Mouse (Mus musculus) embryonic facial prominence, embryonic 11.5 days (tissue): ENCODE measurements around the gene Lpcat4. TPM values are rescaled to one million over a fixed set of nuclear protein-coding genes. Genes with fewer than 3 reads are reported as not detected.

ENCODE experiments used
- ATAC-seq: fragments of 200-750 bp; cut with Nextera tagmentation; replicated peaks from 2 replicates; pipeline ENCODE4 v1.8.0; 2017; ENCODE audit warnings: low read depth; ENCODE audit not compliant: insufficient number of reproducible peaks, low FRiP score, low TSS enrichment
- DNase-seq: peaks from one replicate; pipeline ENCODE4 v3.0.0-alpha.2; 2015; ENCODE audit warnings: low spot score
- H3K27ac ChIP-seq: fragments of 300-500 bp; sonication (generic); replicated peaks from 2 replicates; pipeline ENCODE4 v1.5.1; 2014; ENCODE audit warnings: mild to moderate bottlenecking, low read depth, low read length, control low read depth
- H3K27me3 ChIP-seq: fragments of 300-500 bp; sonication (generic); 2 replicates; pipeline ENCODE4 v1.6.1; 2014; ENCODE audit warnings: mild to moderate bottlenecking, low read length, moderate library complexity, mixed read lengths; ENCODE audit not compliant: control insufficient read depth, insufficient read depth
- H3K36me3 ChIP-seq: fragments of 300-500 bp; sonication (generic); replicated peaks from 2 replicates; pipeline ENCODE4 v1.6.1; 2014; ENCODE audit warnings: low read depth, mild to moderate bottlenecking, low read length, moderate library complexity, mixed read lengths; ENCODE audit not compliant: control insufficient read depth, insufficient read depth
- H3K4me1 ChIP-seq: fragments of 300-500 bp; sonication (generic); 2 replicates; pipeline ENCODE4 v1.6.1; 2014; ENCODE audit warnings: low read length, mixed read lengths; ENCODE audit not compliant: control insufficient read depth, insufficient read depth
- H3K4me2 ChIP-seq: fragments of 300-500 bp; sonication (generic); 2 replicates; pipeline ENCODE4 v1.6.1; 2014; ENCODE audit warnings: low read depth, mild to moderate bottlenecking, control low read depth, low read length, moderate library complexity
- H3K4me3 ChIP-seq: fragments of 300-500 bp; sonication (generic); 2 replicates; pipeline ENCODE4 v1.5.1; 2014; ENCODE audit warnings: low read depth, low read length, control low read depth
- H3K9ac ChIP-seq: fragments of 300-500 bp; sonication (generic); replicated peaks from 2 replicates; pipeline ENCODE4 v1.6.1; 2014; ENCODE audit warnings: mild to moderate bottlenecking, control low read depth, low read length
- H3K9me3 ChIP-seq: fragments of 300-500 bp; sonication (generic); replicated peaks from 2 replicates; pipeline ENCODE4 v1.6.1; 2016; ENCODE audit warnings: mild to moderate bottlenecking, low read length, inconsistent platforms, mixed read lengths; ENCODE audit not compliant: control insufficient read depth
- WGBS: fragments of 180-500 bp; shearing (Covaris S2); extraction: QIAGEN DNeasy Blood & Tissue Kit; methylation state at CpG from one replicate; pipeline ENCODE4 v1.1.7; 2014; 5-methylcytosine and 5-hydroxymethylcytosine counted together
- polyA plus RNA-seq: library from polyadenylated mRNA; unstranded; fragments of >200 nt; fragmentation: Nextera tagmentation; extraction: Ambion mirVana; gene quantifications from 2 replicates; pipeline ENCODE4 v1.2.1, GENCODE M21; 2014

The Lpcat4 gene
- polyA plus RNA-seq, 1 experiment from 2014 or later: 11.8 TPM

DNA sequence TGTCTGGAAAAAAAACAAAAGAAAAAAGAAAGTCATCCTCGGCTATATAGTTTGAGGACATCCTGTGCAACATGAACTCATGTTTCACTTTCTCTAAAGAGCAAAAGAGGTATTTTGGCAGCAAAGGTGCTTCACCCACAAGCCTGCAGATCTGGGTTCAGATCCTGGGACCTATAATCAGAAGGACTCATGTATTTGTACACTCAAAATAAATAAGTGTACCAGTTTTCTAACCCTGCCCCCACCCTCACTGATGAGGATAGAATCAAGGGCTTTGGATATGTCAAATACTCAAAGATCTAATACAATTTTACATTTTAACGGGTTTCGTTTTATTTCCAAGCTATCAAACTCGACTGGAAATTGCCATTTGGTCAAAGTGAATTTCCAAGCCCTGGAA, 25.1 kb downstream of the Lpcat4 start:
- H3K27me3 ChIP-seq: no peaks in the 10 kb centered on the region
- no peak for ATAC-seq
- no peaks in the 10 kb centered on the region for H3K4me1 ChIP-seq

DNA sequence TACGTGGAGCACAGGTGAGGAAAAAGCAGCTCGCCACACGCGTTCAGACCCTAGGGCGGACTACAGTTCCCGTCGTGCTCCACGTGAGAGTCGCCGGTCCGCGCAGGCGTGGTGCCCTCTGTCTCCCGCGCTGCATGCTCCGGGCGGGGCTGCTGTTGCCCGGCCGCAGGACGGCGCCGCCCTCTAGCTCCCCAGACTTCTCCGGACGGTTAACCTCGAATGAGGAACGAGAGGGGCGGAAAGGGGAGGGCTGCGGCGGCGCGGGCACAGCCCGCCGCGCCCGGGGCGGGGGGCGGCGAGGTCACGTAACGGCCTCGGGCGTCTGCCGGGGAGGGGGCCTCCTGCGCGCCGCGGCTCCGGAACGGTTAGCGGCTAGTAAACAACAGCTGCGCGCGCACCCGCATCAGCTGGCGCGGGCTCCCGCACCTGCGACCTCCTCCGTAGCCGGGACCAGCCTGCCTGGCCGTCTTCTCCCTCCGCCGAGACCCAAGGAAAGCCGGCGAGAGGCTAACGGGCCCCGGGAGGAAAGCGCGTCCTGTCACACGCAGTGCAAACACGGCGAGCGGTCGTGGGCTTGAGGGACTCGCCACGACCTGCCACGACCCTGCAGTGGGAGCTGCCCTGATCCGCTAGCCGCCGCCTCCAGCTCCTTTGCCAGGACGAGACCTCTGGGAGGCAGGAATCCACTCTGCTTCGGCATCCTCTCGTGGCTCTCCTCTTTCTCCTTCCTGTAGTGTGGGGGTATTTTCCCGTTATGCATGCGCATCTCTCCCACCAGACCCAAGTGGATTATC, 26.4 kb downstream of the Lpcat4 start, which contains the start of gene Slc12a6:
TSS of gene Slc12a6 (plus strand) at position 378 of the 794 bp plus-strand sequence.
- peak within 1 kb of the TSS; percentile 73 for H3K27ac ChIP-seq
- peak within 1 kb of the TSS; percentile 77 for H3K4me3 ChIP-seq
- H3K9me3 ChIP-seq: no peaks in the 10 kb centered on the region
- peak within 1 kb of the TSS; percentile 82 for H3K4me2 ChIP-seq
- DNase-seq (peak; percentile 92), ATAC-seq (peak; percentile 95)
- no peaks in the 10 kb centered on the region for H3K4me1 ChIP-seq
- under 1% methylated on average over 84 of the region's 85 CpGs for WGBS
- H3K9ac ChIP-seq: peak within 1 kb of the TSS; percentile 79
- H3K36me3 ChIP-seq: no peaks in the 10 kb centered on the region
- no peaks in the 10 kb centered on the region for H3K27me3 ChIP-seq

More for the DNA sequence above, 25.1 kb downstream of the Lpcat4 start:
- H3K9ac ChIP-seq: no peak overlapping the region
- WGBS: 79% methylated on average over 4 of the region's 4 CpGs
- no peak overlapping the region for H3K4me3 ChIP-seq
- H3K9me3 ChIP-seq: no peaks in the 10 kb centered on the region
- no peak overlapping the region for H3K4me2 ChIP-seq
- H3K27ac ChIP-seq: no peak overlapping the region
- no peak for DNase-seq
- no peaks in the 10 kb centered on the region for H3K36me3 ChIP-seq

DNA sequence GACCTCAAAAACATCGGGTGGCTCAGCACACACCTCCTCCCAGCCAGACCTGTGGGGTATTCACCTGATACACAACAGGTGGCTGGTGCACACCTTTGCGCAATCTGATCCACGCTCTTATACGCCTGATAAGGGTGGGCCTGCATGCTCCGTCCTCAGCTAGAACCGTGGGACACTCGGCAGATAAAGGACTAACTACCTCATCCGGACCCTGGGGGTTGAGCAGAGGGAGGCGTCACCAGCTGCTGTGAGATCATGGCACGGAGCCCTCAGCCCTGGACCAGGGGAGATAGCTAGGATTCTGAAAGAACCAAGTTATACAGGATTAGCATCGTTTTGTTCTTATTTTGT, 26.9 kb downstream of the Lpcat4 start, which contains the start of gene Gm21985:
TSS of gene Gm21985 (plus strand) at position 73 of the 351 bp plus-strand sequence.
- H3K27me3 ChIP-seq: no peaks in the 10 kb centered on the region
- H3K9ac ChIP-seq: peak within 1 kb of the TSS; percentile 79
- no peaks in the 10 kb centered on the region for H3K36me3 ChIP-seq
- peak; percentile 34 for ATAC-seq
- H3K4me1 ChIP-seq: no peaks in the 10 kb centered on the region
- peak within 1 kb of the TSS; percentile 77 for H3K4me3 ChIP-seq
- peak within 1 kb of the TSS; percentile 73 for H3K27ac ChIP-seq
- H3K4me2 ChIP-seq: peak within 1 kb of the TSS; percentile 82
- no peaks in the 10 kb centered on the region for H3K9me3 ChIP-seq
- WGBS: 3% methylated on average over 11 of the region's 11 CpGs
- no peak for DNase-seq

GRCm38 (mm10) chr2:112266780-112267179, 27.5 kb downstream of the Lpcat4 start:
- no peak overlapping the region for H3K27ac ChIP-seq
- H3K9ac ChIP-seq: no peak overlapping the region
- no peak for ATAC-seq
- H3K36me3 ChIP-seq: no peaks in the 10 kb centered on the region
- no peak for DNase-seq
- peak overlapping the region; percentile 82 for H3K4me2 ChIP-seq
- no peak overlapping the region for H3K4me3 ChIP-seq
- H3K9me3 ChIP-seq: no peaks in the 10 kb centered on the region
- 71% methylated on average over 10 of the region's 10 CpGs for WGBS
- no peaks in the 10 kb centered on the region for H3K4me1 ChIP-seq
- no peaks in the 10 kb centered on the region for H3K27me3 ChIP-seq

DNA sequence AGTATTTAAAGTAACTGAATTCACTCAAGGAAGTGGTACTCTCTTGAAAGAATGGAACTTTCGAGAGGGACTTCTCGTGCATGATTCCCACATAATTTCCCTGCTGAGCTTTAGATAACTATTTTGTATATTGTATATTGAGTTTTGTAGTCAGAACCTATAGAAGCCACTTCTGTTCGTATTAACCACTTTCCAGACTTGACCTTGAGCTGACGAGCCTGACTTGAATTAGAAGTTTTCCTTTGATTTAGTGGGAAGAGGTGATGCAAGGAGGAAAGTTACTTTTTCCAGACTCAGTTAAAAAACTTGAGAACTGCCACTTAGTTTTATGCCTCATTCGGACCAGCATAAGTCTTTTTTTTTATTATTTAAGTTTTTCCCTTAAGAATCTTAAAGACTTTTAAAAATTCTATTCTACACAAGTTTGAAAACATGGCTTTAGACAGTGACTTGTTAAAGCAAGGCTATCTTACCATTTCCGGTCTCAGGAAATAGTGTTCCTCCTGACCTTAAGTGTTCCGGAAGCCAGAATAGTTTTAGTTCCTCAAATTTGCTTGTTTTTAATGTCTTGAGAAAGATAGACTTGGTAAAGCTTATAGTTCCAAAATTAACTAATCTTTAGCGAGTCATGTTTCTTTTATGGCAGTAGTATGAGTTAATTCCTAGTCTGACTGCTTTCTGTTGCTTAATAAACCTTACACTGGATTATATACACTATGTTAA, 28.4 kb downstream of the Lpcat4 start:
- DNase-seq: no peak

GRCm38 (mm10) chr2:112270011-112270410, 30.7 kb downstream of the Lpcat4 start:
- ATAC-seq (no peak), DNase-seq (no peak)
- no peaks in the 10 kb centered on the region for H3K36me3 ChIP-seq
- WGBS: 91% methylated on average over 2 of the region's 2 CpGs
- no peak overlapping the region for H3K27ac ChIP-seq
- H3K9ac ChIP-seq: no peak overlapping the region
- no peak overlapping the region for H3K4me2 ChIP-seq
- H3K4me1 ChIP-seq: no peaks in the 10 kb centered on the region
- no peaks in the 10 kb centered on the region for H3K9me3 ChIP-seq
- H3K27me3 ChIP-seq: no peaks in the 10 kb centered on the region
- H3K4me3 ChIP-seq: no peak overlapping the region

More for the DNA sequence above, 28.4 kb downstream of the Lpcat4 start:
- Histone ChIP-seq H3K4me3 (no peak overlapping the region), H3K4me1 (no peaks in the 10 kb centered on the region), H3K9me3 (no peaks in the 10 kb centered on the region), H3K27ac (no peak overlapping the region), H3K9ac (no peak overlapping the region), H3K27me3 (no peaks in the 10 kb centered on the region), H3K36me3 (no peaks in the 10 kb centered on the region), H3K4me2 (no peak overlapping the region)
- 83% methylated on average over 8 of the region's 8 CpGs for WGBS
- ATAC-seq: no peak

- Histone ChIP-seq H3K27me3 (no peaks in the 10 kb centered on the region), H3K9ac (no peak overlapping the region), H3K4me3 (no peak overlapping the region), H3K27ac (no peak overlapping the region), H3K4me2 (no peak overlapping the region), H3K9me3 (no peaks in the 10 kb centered on the region), H3K4me1 (no peaks in the 10 kb centered on the region), H3K36me3 (no peaks in the 10 kb centered on the region)
- WGBS: 79% methylated on average over 2 of the region's 2 CpGs
- ATAC-seq (no peak), DNase-seq (no peak)
Observed at GRCm38 (mm10) chr2:112272909-112273308, 33.6 kb downstream of the Lpcat4 start.

DNA sequence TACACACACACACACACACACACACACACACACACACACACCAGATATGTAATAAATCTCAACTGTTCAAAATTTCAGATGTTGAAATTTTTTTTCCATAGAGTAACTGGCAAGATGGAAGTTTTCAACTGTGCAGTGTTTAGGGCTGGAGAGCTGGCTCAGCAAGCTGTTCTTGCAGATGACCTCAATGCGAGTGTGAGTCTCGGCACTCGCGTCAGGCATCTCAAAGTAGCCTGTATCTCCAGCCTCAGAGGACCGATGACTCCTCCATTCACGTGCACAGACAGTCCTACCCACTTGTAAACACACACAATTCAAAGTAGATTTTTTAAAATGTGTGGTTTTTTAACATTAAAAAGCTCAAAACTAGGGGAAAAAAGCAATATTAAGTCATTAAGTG, 34.2 kb downstream of the Lpcat4 start:
- no peaks in the 10 kb centered on the region for H3K9me3 ChIP-seq
- ATAC-seq (no peak), DNase-seq (no peak)
- H3K4me1 ChIP-seq: no peaks in the 10 kb centered on the region
- no peaks in the 10 kb centered on the region for H3K27me3 ChIP-seq
- no peak overlapping the region for H3K9ac ChIP-seq
- H3K27ac ChIP-seq: no peak overlapping the region
- H3K4me3 ChIP-seq: no peak overlapping the region
- H3K36me3 ChIP-seq: no peaks in the 10 kb centered on the region
- 92% methylated on average over 6 of the region's 6 CpGs for WGBS
- H3K4me2 ChIP-seq: no peak overlapping the region
